Mouse (Mus musculus) myocyte (in vitro differentiated cells): ENCODE results near the gene Hoxd8. TPM values are rescaled to one million over a fixed set of nuclear protein-coding genes. Genes with fewer than 3 reads are reported as not detected.

Experiments used
- H3K27me3 ChIP-seq: one replicate; pipeline ENCODE4 v1.6.1; 2011; ENCODE audit not compliant: control insufficient read depth, insufficient read depth, insufficient read length
- H3K36me3 ChIP-seq: one replicate; pipeline ENCODE4 v1.6.1; 2011; ENCODE audit not compliant: control insufficient read depth, insufficient read depth
- H3K4me2 ChIP-seq: one replicate; pipeline ENCODE4 v1.6.1; 2011; ENCODE audit warnings: low read depth, control low read depth
- H3K4me3 ChIP-seq: one replicate; pipeline ENCODE4 v1.5.1; 2011; ENCODE audit warnings: mild to moderate bottlenecking, control low read depth, moderate library complexity
- H3K79me2 ChIP-seq: one replicate; pipeline ENCODE4 v1.6.1; 2011; ENCODE audit not compliant: control insufficient read depth, insufficient read depth
- H3ac ChIP-seq: one replicate; pipeline ENCODE4 v1.6.1; 2011; ENCODE audit not compliant: control insufficient read depth, insufficient read length
- CEBPB ChIP-seq: IDR thresholded peaks from 2 replicates; pipeline ENCODE4 v1.6.1; 2011; ENCODE audit warnings: mild to moderate bottlenecking, moderate library complexity; ENCODE audit not compliant: poor library complexity, insufficient read depth, severe bottlenecking
- E2F4 ChIP-seq: IDR thresholded peaks from one replicate; pipeline ENCODE4 v1.6.1; 2011; ENCODE audit warnings: mild to moderate bottlenecking, control low read depth, moderate library complexity; ENCODE audit not compliant: insufficient read depth
- MAX ChIP-seq: IDR thresholded peaks from one replicate; pipeline ENCODE4 v1.6.1; 2011; ENCODE audit warnings: low read depth, mild to moderate bottlenecking, control low read depth
- MYOD1 ChIP-seq, 3 experiments: IDR thresholded peaks; one replicate each; pipeline ENCODE4 v1.6.1; 2011; ENCODE audit warnings: control low read depth in 2 of 3, low read depth in 2 of 3, mild to moderate bottlenecking in 2 of 3, moderate library complexity in 1 of 3; ENCODE audit not compliant: insufficient read length in 2 of 3, control insufficient read depth in 1 of 3
- MYOG ChIP-seq, 3 experiments: IDR thresholded peaks; one replicate each; pipeline ENCODE4 v1.6.1; 2011; ENCODE audit warnings: control low read depth in 2 of 3, low read depth in 2 of 3, mild to moderate bottlenecking in 2 of 3; ENCODE audit not compliant: insufficient read length in 2 of 3, control insufficient read depth in 1 of 3, insufficient read depth in 1 of 3
- POLR2A ChIP-seq: IDR thresholded peaks from one replicate; pipeline ENCODE4 v1.6.1; 2011; ENCODE audit warnings: low read depth, mild to moderate bottlenecking, control low read depth, moderate library complexity; ENCODE audit not compliant: insufficient read length
- POLR2AphosphoS2 ChIP-seq: IDR thresholded peaks from one replicate; pipeline ENCODE4 v1.6.1; 2011; ENCODE audit warnings: low read depth, control low read depth; ENCODE audit not compliant: insufficient read length
- REST ChIP-seq: IDR thresholded peaks from one replicate; pipeline ENCODE4 v1.6.1; 2011; ENCODE audit warnings: mild to moderate bottlenecking, control low read depth, moderate library complexity; ENCODE audit not compliant: insufficient read depth, insufficient read length
- SRF ChIP-seq: IDR thresholded peaks from one replicate; pipeline ENCODE4 v1.6.1; 2011; ENCODE audit warnings: low read depth; ENCODE audit not compliant: control insufficient read depth, insufficient read length
- TCF12 ChIP-seq: IDR thresholded peaks from one replicate; pipeline ENCODE4 v1.6.1; 2011; ENCODE audit warnings: mild to moderate bottlenecking, control low read depth; ENCODE audit not compliant: poor library complexity, insufficient read depth, severe bottlenecking
- TCF3 ChIP-seq: IDR thresholded peaks from one replicate; pipeline ENCODE4 v1.6.1; 2011; ENCODE audit warnings: low read depth, control low read depth; ENCODE audit not compliant: insufficient read length
- USF1 ChIP-seq: IDR thresholded peaks from one replicate; pipeline ENCODE4 v1.6.1; 2011; ENCODE audit warnings: low read depth, mild to moderate bottlenecking, control low read depth, moderate library complexity
- polyA plus RNA-seq: library from polyadenylated mRNA; unstranded; fragments of >200 nt; fragmentation: generic; extraction: Trizol; gene quantifications from one replicate; pipeline ENCODE4 v1.2.1, GENCODE M21; 2012; ENCODE audit warnings: missing spikeins

Gene Hoxd8
- polyA plus RNA-seq, 1 experiment, result not detected

- H3K4me2 ChIP-seq, result peak overlapping the region; percentile 24
- H3K36me3 ChIP-seq, result no peaks in the 10 kb centered on the region
- H3K4me3 ChIP-seq, result no peak overlapping the region
- no peaks in the 10 kb centered on the region for H3K79me2 ChIP-seq
- H3ac ChIP-seq, result no peak overlapping the region
- TF ChIP-seq MYOD1 (IDR thresholded peaks at IDR 0.05; ENCODE audit: control insufficient read depth in 1 of 3, insufficient read length in 2 of 3, low read depth in 2 of 3) (no peak), POLR2A (no peak), TCF12 (no peak), MAX (no peak), TCF3 (no peak)
- peaks cover 60% of the 10 kb centered on the region for H3K27me3 ChIP-seq
Measured at GRCm38 (mm10) chr2:74701949-74702819, 2.2 kb upstream of the Hoxd8 start.

GRCm38 (mm10) chr2:74702820-74703219, 1.6 kb upstream of the Hoxd8 start:
- H3K27me3 ChIP-seq, result peaks cover 59% of the 10 kb centered on the region
- H3ac ChIP-seq, result no peak overlapping the region
- no peaks in the 10 kb centered on the region for H3K79me2 ChIP-seq
- no peaks in the 10 kb centered on the region for H3K36me3 ChIP-seq
- H3K4me3 ChIP-seq, result no peak overlapping the region
- H3K4me2 ChIP-seq, result no peak overlapping the region
- TF ChIP-seq USF1 (no peak), REST (no peak), TCF3 (no peak), MYOG (IDR thresholded peaks at IDR 0.05; ENCODE audit: control insufficient read depth in 1 of 3, insufficient read depth in 1 of 3, insufficient read length in 2 of 3, low read depth in 2 of 3) (no peak), SRF (no peak), E2F4 (no peak), POLR2AphosphoS2 (no peak), TCF12 (no peak), MYOD1 (IDR thresholded peaks at IDR 0.05; ENCODE audit: control insufficient read depth in 1 of 3, insufficient read length in 2 of 3, low read depth in 2 of 3) (no peak), POLR2A (no peak), MAX (no peak), CEBPB (no peak)

GRCm38 (mm10) chr2:74703317-74703716, 1.1 kb upstream of the Hoxd8 start:
- H3K4me3 ChIP-seq, result no peak overlapping the region
- no peaks in the 10 kb centered on the region for H3K79me2 ChIP-seq
- H3K4me2 ChIP-seq, result no peak overlapping the region
- no peak for TF ChIP-seq CEBPB
- no peak for TF ChIP-seq USF1
- TF ChIP-seq TCF12, result no peak
- no peak for TF ChIP-seq MYOG (IDR thresholded peaks at IDR 0.05; ENCODE audit: control insufficient read depth in 1 of 3, insufficient read depth in 1 of 3, insufficient read length in 2 of 3, low read depth in 2 of 3)
- no peak for TF ChIP-seq TCF3
- TF ChIP-seq POLR2A, result no peak
- TF ChIP-seq SRF, result no peak
- no peak for TF ChIP-seq POLR2AphosphoS2
- no peak for TF ChIP-seq MYOD1 (IDR thresholded peaks at IDR 0.05; ENCODE audit: control insufficient read depth in 1 of 3, insufficient read length in 2 of 3, low read depth in 2 of 3)
- no peak for TF ChIP-seq E2F4
- TF ChIP-seq MAX, result no peak
- no peaks in the 10 kb centered on the region for H3K36me3 ChIP-seq
- peaks cover 55% of the 10 kb centered on the region for H3K27me3 ChIP-seq
- no peak overlapping the region for H3ac ChIP-seq

- H3K27me3 ChIP-seq, result peaks cover 50% of the 10 kb centered on the region
- no peaks in the 10 kb centered on the region for H3K79me2 ChIP-seq
- H3K4me2 ChIP-seq, result no peak overlapping the region
- TF ChIP-seq MAX (no peak), POLR2AphosphoS2 (no peak), MYOG (IDR thresholded peaks at IDR 0.05; ENCODE audit: control insufficient read depth in 1 of 3, insufficient read depth in 1 of 3, insufficient read length in 2 of 3, low read depth in 2 of 3) (no peak), TCF3 (no peak), CEBPB (no peak), POLR2A (no peak), USF1 (no peak), TCF12 (no peak), SRF (no peak), REST (no peak), MYOD1 (IDR thresholded peaks at IDR 0.05; ENCODE audit: control insufficient read depth in 1 of 3, insufficient read length in 2 of 3, low read depth in 2 of 3) (no peak), E2F4 (no peak)
- H3K36me3 ChIP-seq, result no peaks in the 10 kb centered on the region
- H3K4me3 ChIP-seq, result no peak overlapping the region
- no peak overlapping the region for H3ac ChIP-seq
Measured at GRCm38 (mm10) chr2:74703720-74704392, 559 bp upstream of the Hoxd8 start.
